Mouse (Mus musculus) thymus, adult 2 months (tissue): ENCODE results near the gene Srd5a1.

Experiments used
- CTCF ChIP-seq: fragments of 200-500 bp; IDR thresholded peaks from 2 replicates; pipeline ENCODE4 v1.5.1; 2012; ENCODE audit warnings: mild to moderate bottlenecking, control low read depth, low read length, moderate library complexity, borderline replicate concordance; ENCODE audit not compliant: control insufficient read depth, poor library complexity, insufficient read depth; ENCODE audit errors: extremely low read depth
- POLR2A ChIP-seq: fragments of 200-500 bp; IDR thresholded peaks from 2 replicates; pipeline ENCODE4 v1.6.1; 2012; ENCODE audit warnings: mild to moderate bottlenecking, low read length, control low read depth, moderate library complexity; ENCODE audit not compliant: control insufficient read depth, poor library complexity, insufficient read depth; ENCODE audit errors: extremely low read depth

GRCm38 (mm10) chr13:69598867-69599266, 12.4 kb downstream of the Srd5a1 start:
- TF ChIP-seq CTCF (no peak), POLR2A (no peak)
